Mouse (Mus musculus): ENCODE data around the gene Fam234b.

Gene Fam234b

DNA sequence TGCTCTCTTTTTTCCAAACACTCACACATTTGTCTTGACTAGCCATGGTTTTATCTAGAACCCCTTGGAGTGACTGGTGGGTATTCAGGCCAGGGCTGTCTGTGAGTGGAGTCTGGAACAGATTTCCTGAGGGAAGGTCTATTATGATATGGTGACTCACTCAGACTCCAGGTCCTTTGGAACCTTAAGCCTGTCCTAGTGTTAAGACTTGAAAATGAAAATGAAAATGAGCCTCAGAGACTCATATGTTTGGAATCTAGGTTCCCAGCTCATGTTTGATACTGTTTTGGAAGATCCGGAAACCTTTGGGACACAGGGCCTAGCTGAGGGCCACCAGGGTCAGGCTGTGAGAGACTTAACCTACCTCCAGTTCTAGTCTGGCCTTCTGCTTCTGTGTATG, 68.3 kb downstream of the Fam234b start:
- in situ Hi-C loops (cut with MseI, MboI) = no loop called here

DNA sequence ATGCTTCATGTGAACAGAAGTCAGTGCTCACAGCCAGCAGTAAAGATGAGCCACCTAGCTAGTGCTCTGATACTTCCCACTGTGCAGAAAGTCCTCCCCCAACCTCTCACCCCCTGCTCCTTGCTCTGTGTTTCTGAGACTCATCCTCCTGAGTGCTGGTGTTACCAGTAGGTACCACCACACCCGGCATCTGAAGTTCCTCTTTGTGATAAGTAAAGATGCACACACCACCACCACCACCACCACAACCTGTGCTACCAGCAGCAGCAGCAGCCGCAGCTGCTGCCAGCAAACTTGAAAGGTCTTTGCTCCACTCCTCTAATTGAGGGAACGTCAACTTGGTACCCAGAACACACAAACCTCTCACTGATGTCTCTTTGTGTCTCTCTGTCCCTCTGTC, 69.4 kb downstream of the Fam234b start:
- in situ Hi-C loops (cut with MseI, MboI) = no loop called here

DNA sequence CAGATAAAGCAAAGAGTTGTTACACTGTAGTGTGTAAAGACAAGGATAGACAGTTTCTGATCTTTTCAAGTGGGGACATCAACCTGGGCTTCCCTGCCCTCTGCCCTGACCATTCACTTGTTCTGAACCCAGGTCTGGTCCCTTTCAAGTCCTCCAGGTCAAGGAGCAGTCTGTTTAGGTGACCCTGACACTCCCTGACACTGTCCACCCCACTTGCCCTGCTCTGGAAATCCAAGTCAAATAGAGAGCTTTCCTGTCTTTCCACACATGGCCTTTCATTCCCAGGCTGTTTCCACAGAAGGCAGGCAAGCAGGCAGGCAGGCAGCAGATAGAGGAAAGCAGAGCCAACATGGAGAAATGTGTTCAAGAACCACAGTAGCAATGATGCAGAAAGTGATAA, 70.6 kb downstream of the Fam234b start:
- in situ Hi-C loops (cut with MseI, MboI) = no loop called here

DNA sequence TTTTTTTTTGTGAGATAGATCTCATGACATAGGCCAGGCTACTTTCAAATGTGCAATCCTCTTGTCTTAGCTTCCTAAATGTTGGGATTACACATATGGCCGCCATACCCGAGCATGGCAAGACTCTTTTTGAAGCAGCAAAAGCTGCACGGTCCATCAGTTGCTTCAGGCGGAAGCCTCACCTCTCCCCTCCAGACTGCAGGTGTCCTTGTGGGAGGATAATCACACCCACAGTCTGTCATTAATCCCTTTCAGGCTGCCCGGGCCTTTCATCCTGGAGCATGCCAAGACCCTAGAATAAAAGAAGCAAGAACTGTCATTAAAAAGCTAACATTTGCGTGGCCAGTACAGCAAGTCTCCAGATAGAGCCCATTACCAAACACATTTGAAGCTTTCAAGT, 71.8 kb downstream of the Fam234b start:
- in situ Hi-C loops (cut with MseI, MboI) = no loop called here

DNA sequence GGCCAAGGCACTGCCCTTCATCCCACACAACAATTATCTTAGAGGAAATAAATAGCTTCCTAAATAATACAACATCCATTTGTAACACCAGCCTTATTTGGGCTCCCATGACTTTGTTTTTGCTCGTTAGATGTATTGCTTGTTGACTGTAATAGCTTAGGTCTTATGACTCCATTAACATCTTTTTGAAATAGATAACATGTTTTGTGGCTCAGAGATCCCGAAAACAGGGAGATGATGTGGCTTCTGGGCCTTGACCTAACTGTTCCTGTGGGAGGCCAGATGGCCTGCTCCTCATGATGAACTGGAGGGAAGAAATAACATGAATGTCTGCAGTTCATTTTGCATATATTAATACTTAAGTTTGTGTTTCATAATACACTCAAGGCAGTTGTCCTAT, 74.0 kb downstream of the Fam234b start:
- in situ Hi-C loops (cut with MseI, MboI) = no loop called here

DNA sequence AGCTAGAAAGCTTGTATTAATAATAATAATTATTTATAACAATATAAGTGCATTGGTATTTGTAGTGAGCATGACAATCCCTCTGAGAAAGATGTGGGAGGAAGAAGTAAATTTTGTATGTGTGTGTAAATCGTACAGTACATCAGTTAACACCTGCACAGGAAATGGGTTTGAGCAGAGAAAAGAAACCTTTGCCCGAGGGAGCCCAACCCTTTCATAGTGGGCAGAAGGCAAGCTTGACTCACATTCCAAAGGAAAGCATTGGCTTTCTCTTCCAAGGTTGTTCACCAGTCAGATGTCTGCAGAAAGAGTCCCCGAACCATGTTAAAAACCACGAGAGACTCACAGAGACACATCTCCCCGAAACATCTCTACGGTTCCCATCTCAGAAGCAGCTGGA, 75.3 kb downstream of the Fam234b start:
- in situ Hi-C loops (cut with MseI, MboI) = no loop called here

DNA sequence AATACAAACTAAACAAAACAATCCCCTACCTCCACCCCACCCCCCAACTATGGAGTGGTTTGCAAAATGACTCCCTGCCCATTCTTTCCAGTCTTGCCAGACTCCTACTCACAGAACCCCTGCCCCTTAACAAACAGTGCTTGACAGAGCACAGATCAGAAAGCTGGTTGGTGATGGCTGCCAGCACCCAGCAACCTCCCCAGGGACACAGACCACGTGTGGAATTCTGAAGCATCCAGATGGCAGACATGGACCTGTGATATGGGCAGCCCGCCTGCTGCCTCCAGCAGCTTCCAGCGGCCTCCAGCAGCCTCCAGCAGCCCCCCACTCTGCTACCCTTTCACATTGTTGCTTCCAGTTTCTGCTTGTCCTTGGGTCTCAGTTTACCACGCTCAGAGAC, 77.5 kb downstream of the Fam234b start:
- in situ Hi-C loops (cut with MseI, MboI) = no loop called here

DNA sequence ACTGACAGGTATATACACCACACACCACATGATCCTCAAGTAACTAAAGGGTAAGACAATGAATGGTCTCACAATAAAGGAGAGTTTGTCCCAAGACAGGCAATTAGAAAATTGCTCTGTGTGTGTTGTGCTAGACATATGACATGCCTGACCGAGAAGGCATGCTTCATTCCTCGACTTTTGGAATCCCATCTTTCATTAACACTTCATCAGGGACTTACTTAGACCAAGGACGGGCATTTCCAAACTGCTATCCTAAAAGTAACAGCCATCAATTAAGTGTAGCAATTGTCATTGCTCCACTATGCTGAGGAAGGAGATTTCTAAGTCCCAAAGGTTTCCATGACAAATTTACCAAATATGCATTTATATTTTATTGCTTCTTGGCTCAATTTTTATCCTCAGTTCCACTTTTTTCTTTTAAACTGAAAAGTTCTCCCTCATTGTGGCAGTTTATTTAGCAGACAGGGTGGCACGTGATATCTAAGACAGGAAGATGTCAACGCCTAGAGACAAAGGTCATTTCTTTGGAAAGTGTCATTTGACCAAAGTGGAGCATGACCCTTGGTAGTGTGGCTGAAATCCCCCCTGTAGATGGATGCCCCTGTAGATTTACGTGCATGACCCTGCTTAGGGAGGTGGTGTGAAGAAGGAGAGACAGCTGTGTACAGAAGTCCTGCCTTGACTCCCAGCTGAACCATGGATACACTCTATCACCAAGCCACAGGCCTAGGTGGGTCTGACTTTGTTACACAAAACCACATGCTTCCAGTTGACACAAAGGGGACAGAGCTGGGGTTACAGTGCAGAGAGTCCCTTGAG, 78.9 kb downstream of the Fam234b start:
- in situ Hi-C loops (cut with MseI, MboI) = no loop called here

DNA sequence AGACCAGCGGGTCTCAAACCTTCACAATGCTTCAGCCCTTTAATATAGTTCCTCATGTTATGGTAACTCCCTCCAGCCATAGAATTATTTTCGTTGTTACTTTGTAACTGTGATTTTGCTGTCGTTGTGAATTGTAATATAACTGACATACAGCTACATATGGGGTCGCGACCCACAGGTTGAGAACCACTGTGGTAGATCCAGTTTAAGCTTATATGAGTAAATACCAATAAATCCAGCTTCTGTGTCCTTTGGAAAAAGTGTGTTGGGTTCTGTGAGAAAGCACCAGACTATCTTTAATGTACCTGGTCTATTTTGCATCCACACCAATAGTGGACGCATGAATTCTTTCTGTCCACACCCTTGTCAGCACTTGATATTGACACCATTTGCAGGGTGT, 80.5 kb downstream of the Fam234b start:
- in situ Hi-C loops (cut with MseI, MboI) = no loop called here

DNA sequence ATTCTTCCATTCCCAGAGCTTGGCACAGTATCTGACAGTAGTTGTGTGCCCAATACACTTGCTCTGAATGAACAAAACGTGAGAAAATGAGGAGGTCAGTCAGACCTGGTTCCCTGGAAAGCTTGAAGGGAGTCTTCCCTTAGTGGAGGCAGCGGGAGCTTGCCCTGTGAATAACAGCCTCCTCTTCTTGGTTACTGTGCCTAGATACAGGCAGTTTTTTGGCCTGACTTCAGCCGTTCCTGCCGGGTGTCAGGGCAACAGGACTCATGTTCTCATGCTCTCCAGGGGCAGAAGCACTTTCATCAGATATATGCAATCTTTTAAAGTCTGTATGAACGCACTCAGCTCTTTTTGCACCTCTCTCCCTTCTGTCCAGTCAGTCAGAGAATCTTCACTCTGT, 81.5 kb downstream of the Fam234b start:
- in situ Hi-C loops (cut with MseI, MboI) = no loop called here

DNA sequence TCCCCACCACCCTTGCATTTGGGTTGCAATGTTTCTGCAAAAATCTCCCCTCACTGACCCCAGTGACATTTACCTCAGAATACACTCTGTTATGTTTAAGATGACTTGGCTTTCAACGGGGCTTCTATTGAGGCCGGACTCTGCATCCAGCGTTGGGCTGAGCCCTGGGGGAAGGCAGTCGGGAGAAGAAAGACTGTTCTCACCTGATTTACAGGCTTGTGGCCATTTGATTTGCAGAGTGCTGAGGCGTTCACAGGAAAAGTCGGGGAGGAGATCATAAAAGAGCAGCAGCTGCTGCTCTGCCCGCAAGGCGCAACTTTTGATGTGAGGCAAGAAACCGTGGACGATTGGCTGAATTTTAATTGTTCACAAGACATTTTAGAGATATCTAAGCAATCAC, 82.1 kb downstream of the Fam234b start:
- in situ Hi-C loops (cut with MseI, MboI) = no loop called here

DNA sequence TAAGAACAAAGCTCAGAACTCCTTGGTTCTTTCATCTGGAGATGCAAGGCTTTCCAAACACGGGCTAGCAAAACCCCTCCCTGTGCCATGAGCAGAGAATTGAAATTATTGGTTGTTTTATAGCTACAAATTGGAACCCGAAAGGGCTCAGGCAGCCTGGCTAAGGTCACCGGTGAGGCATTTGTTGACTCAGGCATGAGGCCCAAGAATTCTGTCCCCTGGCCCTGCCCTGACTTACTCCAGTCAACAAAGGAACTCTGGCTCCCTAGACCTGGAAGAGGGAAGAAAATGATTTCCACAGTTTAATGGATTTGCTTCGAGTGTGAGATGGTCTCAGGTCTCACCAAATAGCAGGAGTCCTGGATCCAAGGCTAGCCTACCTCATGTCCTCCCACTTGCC, 94.6 kb downstream of the Fam234b start:
- in situ Hi-C loops (cut with MseI, MboI) = no loop called here

DNA sequence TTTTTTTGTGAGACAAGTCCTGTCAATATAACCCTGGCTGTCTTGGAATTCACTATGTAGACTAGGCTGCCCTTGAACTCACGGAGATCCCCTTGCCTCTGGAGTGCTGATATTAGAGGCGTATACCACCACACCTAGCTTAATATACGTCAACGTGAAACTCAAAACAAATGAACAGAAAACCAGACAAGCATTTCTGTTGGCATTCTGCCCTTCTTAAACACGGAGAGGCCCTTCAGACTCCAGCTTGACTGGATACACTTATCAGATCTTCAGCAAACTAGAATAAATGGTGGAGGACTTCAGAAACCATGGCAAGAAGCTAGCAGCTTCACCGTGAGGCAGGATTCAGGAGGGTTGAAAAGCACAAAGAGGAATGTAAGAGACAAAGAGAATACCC, 96.4 kb downstream of the Fam234b start:
- in situ Hi-C loops (cut with MseI, MboI) = no loop called here

Data from mouse trophoblast stem cell (cell line).